Mouse (Mus musculus) CH12.LX (cell line): ENCODE data around the gene Fchsd2.

Experiments
- MEF2A ChIP-seq: IDR thresholded peaks from 2 replicates; pipeline ENCODE4 v1.6.1; 2014; ENCODE audit warnings: low read depth, mild to moderate bottlenecking, inconsistent platforms, low read length, improper control_type of control experiment, borderline replicate concordance
- NELFE ChIP-seq: IDR thresholded peaks from 2 replicates; pipeline ENCODE4 v1.6.1; 2011; ENCODE audit warnings: low read depth, low read length, improper control_type of control experiment
- POLR2A ChIP-seq: IDR thresholded peaks from 2 replicates; pipeline ENCODE4 v1.6.1; 2011; ENCODE audit warnings: low read depth, mild to moderate bottlenecking, improper control_type of control experiment, low read length
- TCF12 ChIP-seq: IDR thresholded peaks from 2 replicates; pipeline ENCODE4 v1.6.1; 2014; ENCODE audit warnings: low read depth, mild to moderate bottlenecking, inconsistent platforms, low read length, improper control_type of control experiment

DNA sequence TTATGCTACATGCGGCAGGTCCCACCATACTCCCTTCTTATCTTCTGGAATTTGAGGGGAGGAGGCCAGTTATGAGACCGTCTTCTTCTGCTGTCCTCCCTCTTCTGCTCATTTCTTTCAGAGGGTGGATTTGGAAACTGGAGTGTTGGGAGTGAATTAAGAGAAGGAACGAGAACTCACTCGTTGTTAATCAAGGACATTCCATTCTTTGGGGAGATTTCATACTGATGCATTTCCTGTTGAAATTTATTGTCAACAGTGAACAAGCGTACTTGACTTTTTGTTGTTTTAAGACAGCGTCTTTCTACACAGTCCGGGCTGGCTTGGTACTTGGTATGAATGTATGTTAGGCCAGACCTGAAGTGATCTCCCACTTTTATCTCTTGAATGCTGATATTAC, 26.7 kb downstream of the Fchsd2 start:
- TF ChIP-seq MEF2A: no peak
- TF ChIP-seq TCF12: no peak
- no peak for TF ChIP-seq POLR2A
- no peak for TF ChIP-seq NELFE
